14 mouse cellular contexts compared by ENCODE assay signal in the genomic region with DNA sequence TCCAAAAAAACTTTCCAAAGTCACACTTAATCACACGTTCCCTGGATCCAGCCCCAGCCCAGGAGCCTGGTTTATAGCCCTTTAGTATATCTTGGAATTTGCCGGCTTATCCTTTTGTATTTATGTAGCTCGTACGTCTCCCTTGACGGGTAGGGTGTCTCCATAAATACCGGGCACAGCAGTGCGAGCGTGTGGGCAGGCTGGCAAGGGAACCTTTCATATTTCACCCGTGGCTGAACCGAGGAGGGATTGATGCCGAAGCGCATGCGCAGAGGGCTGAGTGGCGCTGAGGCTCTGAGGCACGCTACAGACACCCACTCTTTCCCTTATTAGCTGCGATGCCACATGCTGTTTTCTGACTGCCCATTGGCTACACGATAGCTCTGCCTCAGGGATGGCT.
DNase-seq lines count a peak whose midpoint lies in the region; ATAC-seq and TF ChIP-seq lines count a peak whose summit lies in the region.
"Had no signal": no experiment of that assay in that cellular context is flagged by ENCODE, and none has a peak within 500 bp of the region (broad histone marks: within the 10 kb centered on the region; RNA-seq: fewer than 3 reads in every experiment).

No protein-coding gene starts in this region.

- intact Hi-C loops in left cerebral cortex, postnatal 36 days (cut with DNase I), result no loop called here

- H3K4me3 ChIP-seq in forebrain, postnatal 0 days (ENCODE audit: low read depth, low read length), result no peak overlapping the region
- no peak overlapping the region for H3K4me3 ChIP-seq in forebrain, embryonic 14.5 days (ENCODE audit: low read depth, low read length)
- no peak overlapping the region for H3K4me3 ChIP-seq in midbrain, embryonic 11.5 days (ENCODE audit: low read depth, low read length)

- no peak overlapping the region for H3K4me2 ChIP-seq in forebrain, postnatal 0 days (ENCODE audit: low read depth)
- no peak overlapping the region for H3K4me2 ChIP-seq in forebrain, embryonic 14.5 days (ENCODE audit: low read length)
- no peak overlapping the region for H3K4me2 ChIP-seq in midbrain, embryonic 11.5 days

- no peaks in the 10 kb centered on the region for H3K27me3 ChIP-seq in forebrain, postnatal 0 days (ENCODE audit: insufficient read depth, low read length)
- no peaks in the 10 kb centered on the region for H3K27me3 ChIP-seq in forebrain, embryonic 14.5 days (replicated peaks; ENCODE audit: control insufficient read depth, insufficient read depth, low read length)
- no peaks in the 10 kb centered on the region for H3K27me3 ChIP-seq in midbrain, embryonic 11.5 days (ENCODE audit: control insufficient read depth, insufficient read depth, low read length)

- no peak overlapping the region for H3K27ac ChIP-seq in forebrain, postnatal 0 days (ENCODE audit: low read depth, low read length)
- H3K27ac ChIP-seq in forebrain, embryonic 14.5 days (ENCODE audit: low read depth, low read length), result no peak overlapping the region; the same call in 1 of the 2 replicates
- no peak overlapping the region for H3K27ac ChIP-seq in midbrain, embryonic 11.5 days (ENCODE audit: low read depth, low read length)

- no peak overlapping the region for H3K9ac ChIP-seq in forebrain, postnatal 0 days
- no peak overlapping the region for H3K9ac ChIP-seq in forebrain, embryonic 14.5 days (ENCODE audit: low read length)
- no peak overlapping the region for H3K9ac ChIP-seq in midbrain, embryonic 11.5 days (ENCODE audit: low read length)

- WGBS in forebrain, postnatal 0 days, result 74% methylated on average over 17 of the region's 17 CpGs
- WGBS in forebrain, embryonic 14.5 days, result 88% methylated on average over 17 of the region's 17 CpGs
- WGBS in midbrain, embryonic 11.5 days, result 91% methylated on average over 17 of the region's 17 CpGs

- peak; percentile 16 for DNase-seq in forebrain, postnatal 0 days
- no peak for DNase-seq in forebrain, embryonic 14.5 days (ENCODE audit: low spot score)
- DNase-seq in brain, adult 2 months (ENCODE audit: low read depth, low spot score), result peak; percentile 74
- DNase-seq in frontal cortex, postnatal 25 days (ENCODE audit: low spot score in 2 of 2), result peak; percentile 13 to 37
- DNase-seq in left cerebral cortex, postnatal 36 days (ENCODE audit: low spot score in 2 of 2), result peak; percentile 48 to 58
- DNase-seq in urinary bladder, postnatal 36 days (ENCODE audit: low spot score in 2 of 2), result no peak
- no peak for DNase-seq in midbrain, embryonic 11.5 days (ENCODE audit: low spot score, missing footprints)
- DNase-seq: adrenal gland, postnatal 14 days; B cell, adult 2 months; gastrocnemius, postnatal 36 days; thymus, postnatal 25 days had no signal

- TF ChIP-seq CTCF in forebrain, postnatal 0 days (IDR thresholded peaks at IDR 0.05; ENCODE audit: low read depth), result no peak

- 0 out of 2 replicates have a peak, but pooled peaks cover under 1% of the 10 kb centered on the region for H3K4me1 ChIP-seq in forebrain, postnatal 0 days (ENCODE audit: insufficient read depth)
- H3K4me1 ChIP-seq in forebrain, embryonic 14.5 days (ENCODE audit: control insufficient read depth, insufficient read depth, low read length), result 0 out of 2 replicates have a peak, but pooled peaks cover 1% of the 10 kb centered on the region
- H3K4me1 ChIP-seq in midbrain, embryonic 11.5 days (ENCODE audit: control insufficient read depth, insufficient read depth, low read length), result peaks cover under 1% of the 10 kb centered on the region

- no peaks in the 10 kb centered on the region for H3K9me3 ChIP-seq in forebrain, postnatal 0 days (ENCODE audit: low read length)
- no peaks in the 10 kb centered on the region for H3K9me3 ChIP-seq in forebrain, embryonic 14.5 days (replicated peaks; ENCODE audit: control insufficient read depth, low read length)
- H3K9me3 ChIP-seq in midbrain, embryonic 11.5 days (ENCODE audit: control insufficient read depth, low read length), result no peaks in the 10 kb centered on the region

- no peaks in the 10 kb centered on the region for H3K36me3 ChIP-seq in forebrain, postnatal 0 days (ENCODE audit: insufficient read depth)
- no peaks in the 10 kb centered on the region for H3K36me3 ChIP-seq in forebrain, embryonic 14.5 days (ENCODE audit: control insufficient read depth, insufficient read depth, low read length)
- H3K36me3 ChIP-seq in midbrain, embryonic 11.5 days (ENCODE audit: control insufficient read depth, insufficient read depth, low read length), result no peaks in the 10 kb centered on the region

- ATAC-seq in forebrain, postnatal 0 days, result no peak
- no peak for ATAC-seq in forebrain, embryonic 14.5 days
- ATAC-seq in erythroid progenitor cell, adult 5-6 weeks (replicated peaks; ENCODE audit: low FRiP score, poor library complexity, severe bottlenecking), result no peak
- no peak for ATAC-seq in midbrain, embryonic 11.5 days (ENCODE audit: low FRiP score)
- ATAC-seq: intestine, embryonic 16.5 days; lung, postnatal 0 days had no signal

Comparison
In these comparisons a context has a peak if more than half of its experiments do, and no peak if none do; other contexts are left out.
1. DNase-seq: peak in forebrain, postnatal 0 days (single experiment), brain, adult 2 months (single experiment), frontal cortex, postnatal 25 days (2 of 2) and left cerebral cortex, postnatal 36 days (2 of 2); none in forebrain, embryonic 14.5 days (single experiment), urinary bladder, postnatal 36 days (0 of 2) and midbrain, embryonic 11.5 days (single experiment).